Mouse (Mus musculus) layer of hippocampus, adult 2 months (tissue): Measurements from ENCODE around the gene Vpreb3. TPM values are rescaled to one million over a fixed set of nuclear protein-coding genes. Genes with fewer than 3 reads are reported as not detected.
A peak's percentile ranks its signal among the peaks of the same experiment; 100 is the strongest.
"Not testable (repeated sequence)": the region's sequence is repeated elsewhere in the genome, so short reads cannot be mapped to it uniquely, and the experiment has no call there.

Experiments
- DNase-seq, 2 experiments: peaks; one replicate each; pipeline ENCODE4 v3.0.0; 2022; ENCODE audit warnings: low spot score in 2 of 2
- H3K27ac ChIP-seq: fragments of 200-600 bp; 2 replicates; pipeline ENCODE4 v1.8.1; 2022
- H3K4me3 ChIP-seq: fragments of 200-600 bp; 2 replicates; pipeline ENCODE4 v1.8.1; 2022; ENCODE audit warnings: mild to moderate bottlenecking
- CTCF ChIP-seq: fragments of 200-600 bp; conservative IDR thresholded peaks from 2 replicates; pipeline ENCODE4 v1.8.1; 2022; ENCODE audit warnings: antibody characterized with exemption, mild to moderate bottlenecking, moderate library complexity
- total RNA-seq, 2 experiments: library from RNA; stranded (reverse); gene quantifications; 2 replicates each; pipeline ENCODE4 v1.2.3; 2021

Vpreb3 gene
- total RNA-seq, 2 experiments from 2014 or later = not detected

DNA sequence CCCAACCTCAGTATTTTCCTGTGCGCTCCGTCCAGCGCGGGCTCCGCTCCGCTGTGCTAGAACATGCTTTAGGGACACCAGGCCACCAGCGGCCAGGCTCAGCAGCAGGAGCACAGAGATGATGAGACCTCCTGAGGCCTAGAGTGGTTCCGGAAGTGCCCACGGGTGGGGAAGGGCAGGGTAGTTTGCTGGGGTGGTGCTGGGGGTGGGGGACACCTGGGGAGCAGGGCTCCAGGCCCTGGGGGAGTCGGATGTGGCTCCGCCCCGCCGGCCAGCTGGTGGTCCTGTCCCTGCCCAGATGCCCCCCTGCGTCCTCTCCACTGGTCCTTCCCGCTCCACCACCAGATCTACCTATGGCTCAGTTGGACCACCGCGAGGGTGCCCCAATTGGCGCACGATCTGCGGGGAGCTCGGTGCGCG lies 7.9 kb downstream of the Vpreb3 start:
- peak overlapping the region; percentile 52 for H3K4me3 ChIP-seq
- TF ChIP-seq CTCF = no peak
- DNase-seq = no peak
- H3K27ac ChIP-seq = no peak overlapping the region; the same call in 1 of the 2 replicates

DNA sequence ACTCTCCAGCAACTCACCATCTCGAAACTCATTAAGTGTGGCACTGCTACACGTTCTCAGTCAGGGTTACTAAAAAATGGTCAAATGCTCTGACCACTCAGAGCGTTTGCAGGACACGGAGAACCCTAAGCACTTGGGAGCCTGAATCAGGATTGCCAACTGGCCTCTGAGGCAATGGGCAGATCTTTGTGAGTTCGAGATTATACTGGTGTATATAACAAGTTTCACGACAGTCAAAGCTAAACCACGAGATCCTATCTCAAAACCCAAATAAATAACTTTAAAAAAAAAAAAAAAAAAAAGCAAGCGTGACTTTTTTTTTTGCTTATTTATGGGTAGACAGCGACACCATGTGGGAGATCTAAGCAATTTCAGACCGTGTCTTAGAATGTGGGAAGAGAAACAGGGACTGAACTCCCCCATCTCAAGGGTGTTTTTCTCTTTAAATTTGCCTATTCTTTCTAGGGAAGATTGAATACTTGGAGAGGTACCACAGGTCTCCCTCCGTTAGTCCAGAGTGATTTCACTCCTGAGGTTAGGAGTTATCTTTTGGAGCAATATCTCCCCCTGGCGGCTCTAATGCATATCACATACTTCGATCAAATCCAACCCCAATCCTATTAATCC lies 8.7 kb downstream of the Vpreb3 start:
- DNase-seq = peak in 1 of 2 experiments; percentile 52
- TF ChIP-seq CTCF = peak; percentile 84
- H3K4me3 ChIP-seq = peak overlapping the region; percentile 52
- H3K27ac ChIP-seq = no peak overlapping the region

DNA sequence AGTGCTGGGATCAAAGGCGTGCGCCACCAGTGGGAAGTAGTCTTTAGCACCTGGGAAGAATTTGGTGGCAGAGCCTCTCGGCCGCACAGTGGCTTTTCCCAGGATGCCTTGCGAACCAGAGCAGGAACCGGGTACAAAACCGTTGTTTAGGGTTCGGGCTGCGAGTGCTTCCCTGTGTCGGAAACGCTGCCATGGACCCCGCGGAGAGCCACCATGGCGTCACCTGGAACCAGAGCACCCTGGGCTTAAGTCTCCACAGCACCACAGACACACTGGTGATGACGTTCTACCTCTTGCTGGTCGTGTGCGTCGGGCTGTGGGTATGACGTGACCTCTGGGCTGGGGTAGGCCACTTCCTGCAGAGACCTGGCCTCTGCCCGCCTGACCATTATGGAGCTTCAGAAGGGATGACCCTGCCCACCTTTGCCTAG lies 11.5 kb downstream of the Vpreb3 start, which contains the start of gene Gm5134:
Gene Gm5134 (plus strand): TSS at position 134 of the 431 bp plus-strand sequence.
- Histone ChIP-seq H3K4me3 (no peak within 1 kb of the TSS), H3K27ac (no peak within 1 kb of the TSS)
- no peak for DNase-seq
- no peak for TF ChIP-seq CTCF

DNA sequence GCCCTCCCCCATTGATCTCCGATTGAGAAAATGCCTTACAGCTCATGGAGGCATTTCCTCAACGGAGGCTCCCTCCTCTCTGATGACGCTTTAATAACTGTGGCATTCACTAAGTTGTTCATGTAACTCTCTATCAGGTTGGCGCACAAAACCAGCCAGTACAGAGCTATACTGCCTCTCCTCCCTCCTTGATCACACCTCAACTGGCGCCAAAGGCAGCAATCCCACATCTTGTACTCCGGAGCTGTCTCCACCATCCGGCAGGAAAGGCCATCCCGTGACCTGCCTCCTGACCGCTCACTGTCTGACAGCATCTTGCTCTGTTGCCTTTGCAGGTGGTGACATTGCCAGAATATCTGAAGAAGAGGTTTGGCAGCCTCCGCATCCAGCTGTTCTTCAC lies 31.0 kb downstream of the Vpreb3 start:
- Histone ChIP-seq H3K4me3 (no peak overlapping the region), H3K27ac (no peak overlapping the region)
- no peak for DNase-seq
- TF ChIP-seq CTCF = no peak

DNA sequence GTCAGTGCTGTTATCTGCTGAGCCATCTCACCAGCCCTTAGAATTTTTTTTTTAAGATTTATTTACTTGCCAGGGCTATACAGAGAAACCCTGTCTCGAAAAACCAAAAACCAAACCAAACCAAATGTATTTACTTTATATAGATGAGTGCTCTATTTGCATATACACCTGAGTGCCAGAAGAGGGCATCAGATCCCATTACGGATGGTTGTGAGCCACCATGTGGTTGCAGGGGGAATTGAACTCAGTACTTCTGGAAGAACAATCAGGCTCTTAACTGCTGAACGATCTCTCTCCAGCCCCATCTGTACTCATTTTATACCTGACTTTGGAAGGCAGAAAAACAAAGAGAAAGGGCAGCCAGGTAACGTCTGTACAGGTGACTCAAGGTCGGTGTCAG lies 32.4 kb downstream of the Vpreb3 start:
- Histone ChIP-seq H3K4me3 (no peak overlapping the region), H3K27ac (no peak overlapping the region)
- DNase-seq = no peak
- TF ChIP-seq CTCF = peak; percentile 77

DNA sequence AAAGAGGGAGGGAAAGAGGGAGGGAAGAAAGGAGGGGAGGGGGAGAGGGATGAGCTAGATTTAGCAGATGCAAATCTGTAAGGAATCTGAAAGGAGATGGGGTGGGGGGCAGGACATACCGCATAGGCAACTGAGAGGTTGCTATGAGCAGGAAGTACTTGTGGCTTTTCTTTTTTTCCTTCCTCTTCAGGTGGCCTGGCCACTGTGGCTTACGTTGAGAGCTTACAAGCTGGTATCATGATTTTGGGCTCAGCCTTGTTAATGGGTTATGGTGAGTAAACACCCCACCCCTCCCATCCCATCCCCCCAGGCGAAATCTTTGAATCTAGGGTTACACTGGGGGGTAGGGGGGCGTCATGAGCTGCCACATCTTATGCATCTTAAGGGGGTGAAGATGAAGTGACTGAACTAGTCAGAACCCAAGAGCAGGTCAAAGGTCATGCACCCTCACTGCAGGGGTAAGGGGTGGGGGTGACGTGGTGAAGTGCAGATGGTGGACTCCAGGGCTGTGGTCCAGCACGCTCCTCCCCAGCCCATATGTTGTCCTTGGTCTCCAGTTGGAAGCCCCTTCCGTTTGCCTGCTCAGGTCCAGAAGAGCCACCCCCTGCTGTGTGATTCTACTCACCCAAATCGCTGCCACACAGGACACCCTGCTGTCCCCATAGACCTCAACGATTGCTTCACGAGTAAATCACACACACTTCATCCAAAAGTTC lies 35.4 kb downstream of the Vpreb3 start:
- no peak overlapping the region for H3K4me3 ChIP-seq
- no peak for TF ChIP-seq CTCF
- no peak for DNase-seq

DNA sequence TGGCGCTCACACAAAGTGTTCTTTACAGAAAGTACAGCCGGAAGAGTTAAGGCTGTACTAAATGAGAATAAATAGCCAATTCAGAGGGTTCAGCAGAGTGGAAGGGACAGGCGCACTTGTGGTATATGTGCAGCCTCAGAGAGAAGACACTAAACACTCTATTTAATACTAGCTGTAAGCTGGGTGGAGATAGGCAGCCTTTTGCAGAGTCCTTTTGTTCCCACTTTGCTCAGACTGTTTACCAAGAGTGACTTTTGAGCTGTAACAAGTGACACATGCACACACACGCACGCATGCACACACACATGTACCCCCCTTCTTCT lies 35.9 kb downstream of the Vpreb3 start:
- Histone ChIP-seq H3K4me3 (no peak overlapping the region), H3K27ac (no peak overlapping the region)
- no peak for TF ChIP-seq CTCF
- DNase-seq = no peak

More for the DNA sequence above, 35.4 kb downstream of the Vpreb3 start:
- H3K27ac ChIP-seq = no peak overlapping the region

DNA sequence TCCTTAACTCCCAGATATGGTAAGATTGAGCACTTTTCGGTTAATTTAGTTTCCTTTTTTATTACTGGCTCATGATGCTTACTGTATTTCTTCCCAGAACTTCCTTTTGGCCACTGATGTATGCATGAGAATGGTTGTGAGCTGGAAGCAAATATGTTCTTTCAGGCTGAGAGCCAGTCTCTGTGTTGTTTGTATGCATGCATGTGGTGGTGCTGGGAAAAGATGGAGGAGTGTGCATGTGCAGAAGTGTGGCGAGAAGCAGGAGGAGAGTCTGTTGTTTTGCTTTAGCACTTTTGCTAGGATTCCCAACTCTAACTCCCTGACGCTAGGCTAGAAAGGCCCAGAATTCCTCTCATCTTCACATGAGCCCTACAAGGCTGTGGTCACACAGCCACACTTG lies 36.6 kb downstream of the Vpreb3 start:
- DNase-seq = peak in 1 of 2 experiments; percentile 61
- no peak overlapping the region for H3K27ac ChIP-seq
- no peak for TF ChIP-seq CTCF
- H3K4me3 ChIP-seq = no peak overlapping the region

DNA sequence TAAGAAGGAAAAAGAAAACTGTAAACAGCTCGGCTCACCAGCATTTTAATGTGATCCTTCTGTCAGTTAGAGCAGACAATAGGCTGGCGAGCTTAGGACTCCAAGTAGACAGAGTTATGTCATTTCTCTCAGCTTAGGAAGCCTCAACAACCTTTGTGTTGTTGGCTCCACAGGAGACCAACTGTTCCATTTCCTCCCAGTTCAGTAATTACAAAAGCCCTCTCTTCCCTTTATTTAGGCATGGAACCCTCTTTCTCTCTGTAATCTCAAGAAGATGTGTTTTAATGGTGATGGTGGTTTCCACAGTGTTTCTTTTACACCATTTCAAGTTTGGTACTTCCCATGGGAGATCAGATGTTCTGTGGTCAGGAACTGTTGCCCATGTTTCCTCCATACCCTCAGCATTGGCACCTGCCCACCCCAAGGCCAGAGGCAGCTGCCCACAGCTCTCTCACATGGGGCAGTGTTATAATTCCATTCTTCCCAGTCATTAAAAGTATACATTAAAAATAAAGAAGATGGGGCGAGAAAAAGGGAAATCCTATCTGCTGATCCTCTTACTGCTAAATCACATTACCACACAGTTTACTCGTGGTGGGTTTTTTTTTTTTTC lies 47.7 kb downstream of the Vpreb3 start:
- no peak for TF ChIP-seq CTCF

DNA sequence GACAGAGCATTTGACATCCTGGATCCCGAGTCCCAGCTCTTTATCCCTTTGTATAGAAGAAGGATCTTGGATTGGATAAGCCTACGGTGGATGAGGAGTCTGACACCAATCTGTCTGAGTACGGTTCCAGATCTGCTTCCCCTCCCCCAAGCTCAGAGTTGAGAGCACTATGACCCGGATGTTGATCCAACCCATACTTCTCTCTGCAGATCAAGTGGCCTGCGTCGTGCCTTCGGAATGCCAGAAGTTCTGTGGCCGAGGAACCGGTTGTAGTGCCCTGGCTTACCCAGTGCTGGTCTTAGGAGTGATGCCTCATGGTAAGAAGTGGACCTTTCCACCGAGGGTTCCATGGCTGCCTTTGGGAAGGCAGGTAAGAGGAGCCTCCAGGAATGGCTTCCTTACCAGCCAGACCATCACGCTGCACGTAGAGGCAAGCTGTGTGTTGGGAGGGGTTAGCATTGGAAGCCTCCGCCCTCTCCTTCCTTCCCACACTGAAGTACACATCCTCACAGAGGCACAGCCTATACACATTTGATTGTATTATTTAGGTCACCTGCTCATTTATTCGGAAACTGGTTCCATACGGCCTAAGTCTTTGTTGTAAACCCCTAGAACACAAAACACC lies 50.9 kb downstream of the Vpreb3 start:
- no peak overlapping the region for H3K4me3 ChIP-seq
- DNase-seq = no peak
- TF ChIP-seq CTCF = no peak
- peak overlapping the region; percentile 59; the same call in 1 of the 2 replicates for H3K27ac ChIP-seq

More for the DNA sequence above, 47.7 kb downstream of the Vpreb3 start:
- Histone ChIP-seq H3K4me3 (no peak overlapping the region), H3K27ac (no peak overlapping the region)
- no peak for DNase-seq

DNA sequence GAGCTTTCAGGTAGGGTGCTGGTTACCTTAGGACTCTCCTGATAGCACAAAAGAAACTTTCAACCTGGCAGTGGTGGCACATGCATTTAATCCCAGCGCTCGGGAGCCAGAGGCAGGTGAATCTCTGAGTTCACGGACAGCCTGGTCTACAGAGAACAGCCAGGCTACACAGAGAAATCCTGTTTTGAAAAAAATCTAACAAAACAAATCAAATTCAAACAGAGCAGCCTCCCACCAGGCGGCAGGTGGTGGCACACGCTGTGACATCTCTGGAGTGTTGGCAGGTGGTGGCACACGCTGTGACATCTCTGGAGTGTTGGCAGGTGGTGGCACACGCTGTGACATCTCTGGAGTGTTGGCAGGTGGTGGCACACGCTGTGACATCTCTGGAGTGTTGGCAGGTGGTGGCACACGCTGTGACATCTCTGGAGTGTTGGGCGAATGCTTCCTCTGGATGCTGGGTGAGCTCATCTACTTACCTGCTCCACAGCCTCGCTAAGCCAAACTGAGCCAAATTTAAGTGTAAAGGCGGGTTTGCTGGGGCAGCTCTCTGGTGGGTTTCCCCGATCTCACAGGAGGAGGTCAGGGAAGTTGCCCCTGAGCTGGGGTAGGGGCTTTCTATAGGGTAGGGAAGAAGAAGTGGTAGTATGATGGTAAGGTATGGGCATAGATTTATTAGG lies 51.8 kb downstream of the Vpreb3 start:
- H3K27ac ChIP-seq = peak overlapping the region; percentile 59; the same call in 1 of the 2 replicates
- not testable (repeated sequence) for H3K4me3 ChIP-seq
- DNase-seq = peak; percentile 12 to 41

DNA sequence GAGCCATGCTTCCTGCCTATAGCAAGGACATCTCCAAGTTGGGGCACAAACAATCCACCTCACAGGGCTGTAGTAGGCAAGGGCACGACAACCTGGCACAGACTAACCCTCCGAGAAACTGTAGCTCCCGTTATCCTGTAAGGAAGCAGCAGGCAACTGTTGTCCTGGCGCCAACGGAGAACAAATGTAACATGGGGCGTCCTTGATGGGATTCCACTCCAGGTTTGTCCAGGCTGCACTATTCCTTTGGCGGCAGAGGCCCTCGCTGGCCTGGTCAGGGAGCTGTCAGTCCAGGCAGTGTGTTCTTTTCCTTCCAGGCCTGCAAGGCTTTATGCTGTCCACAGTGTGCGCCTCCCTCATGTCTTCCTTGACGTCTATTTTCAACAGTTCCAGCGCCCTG lies 52.6 kb downstream of the Vpreb3 start:
- TF ChIP-seq CTCF = no peak
- no peak overlapping the region; the same call in 1 of the 2 replicates for H3K27ac ChIP-seq
- H3K4me3 ChIP-seq = no peak overlapping the region
- no peak for DNase-seq

DNA sequence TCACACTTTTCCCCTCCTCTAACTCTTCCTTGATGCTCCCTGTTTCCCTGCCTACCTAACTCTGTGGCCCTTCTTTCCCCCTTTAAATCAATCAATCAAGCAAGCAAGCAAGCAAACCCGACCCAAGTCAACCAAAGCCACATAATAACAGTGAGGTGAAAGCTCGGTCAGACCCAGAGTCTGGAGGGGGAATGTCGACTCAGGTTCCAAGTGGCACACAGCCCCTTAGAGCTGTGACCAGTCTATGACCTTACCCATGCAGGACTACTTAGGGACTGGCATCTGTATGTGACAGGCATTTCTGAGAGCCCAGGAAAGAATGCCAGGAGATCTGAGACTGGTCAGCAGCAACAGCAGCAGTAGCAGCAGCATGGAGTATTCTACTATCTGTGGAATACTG lies 53.5 kb downstream of the Vpreb3 start:
- Histone ChIP-seq H3K27ac (no peak overlapping the region), H3K4me3 (no peak overlapping the region)
- DNase-seq = no peak
- TF ChIP-seq CTCF = no peak

Other genes with a start within 250 kb of the Vpreb3 start
- 10 to 100 TPM; 68.0 to 70.4 TPM for gene Cabin1, start 178.7 kb upstream of the Vpreb3 start, total RNA-seq
- gene Ddt, start 169.6 kb upstream of the Vpreb3 start, total RNA-seq = 10 to 100 TPM; 42.3 to 46.4 TPM
- under 1 TPM in 1 of 2 experiments, not detected in 1; 0.56 TPM for gene Gm20441, start 162.1 kb upstream of the Vpreb3 start, total RNA-seq
- gene Gstt3, start 161.6 kb upstream of the Vpreb3 start, total RNA-seq = 1 to 10 TPM; 1.6 to 1.8 TPM
- 1 to 10 TPM; 6.7 to 7.2 TPM for gene Gstt1, start 144.5 kb upstream of the Vpreb3 start, total RNA-seq
- gene Gstt4, start 120.5 kb upstream of the Vpreb3 start, total RNA-seq = not detected
- 1 to 10 TPM; 4.7 TPM for gene Gstt2, start 105.6 kb upstream of the Vpreb3 start, total RNA-seq
- 100 to 1,000 TPM; 439 to 454 TPM for gene Mif, start 82.8 kb upstream of the Vpreb3 start, total RNA-seq
- gene Derl3, start 49.6 kb upstream of the Vpreb3 start, total RNA-seq = 1 to 10 TPM; 3.2 to 5.0 TPM
- gene Smarcb1, start 21.4 kb upstream of the Vpreb3 start, total RNA-seq = 10 to 100 TPM; 83.3 to 83.6 TPM
- 100 to 1,000 TPM; 328 to 340 TPM for gene Chchd10, start 9.9 kb upstream of the Vpreb3 start, total RNA-seq
- gene Mmp11, start 6.6 kb upstream of the Vpreb3 start, total RNA-seq = 1 to 10 TPM; 1.5 to 1.8 TPM
- under 1 TPM in 1 of 2 experiments, not detected in 1; 0.56 TPM for gene Gm867, start 2.4 kb upstream of the Vpreb3 start, total RNA-seq
- not detected for gene Gm5134, start 11.5 kb downstream of the Vpreb3 start, total RNA-seq
- 10 to 100 TPM; 15.5 to 16.1 TPM for gene Zfp280b, start 89.6 kb downstream of the Vpreb3 start, total RNA-seq
- not detected for gene Slc5a4b, start 167.9 kb downstream of the Vpreb3 start, total RNA-seq
- not detected for gene Slc5a4a, start 204.4 kb downstream of the Vpreb3 start, total RNA-seq